Mouse (Mus musculus) erythroblast, embryonic 14.5 days (primary cell): Measurements from ENCODE around the gene Ern1.

Experiments used
- GATA1 ChIP-seq: IDR thresholded peaks from 2 replicates; pipeline ENCODE4 v1.6.1; 2012; ENCODE audit warnings: low read length, inconsistent platforms, mixed read lengths
- TAL1 ChIP-seq: IDR thresholded peaks from 3 replicates; pipeline ENCODE4 v1.6.1; 2012; ENCODE audit warnings: low read length, inconsistent platforms, mixed read lengths

DNA sequence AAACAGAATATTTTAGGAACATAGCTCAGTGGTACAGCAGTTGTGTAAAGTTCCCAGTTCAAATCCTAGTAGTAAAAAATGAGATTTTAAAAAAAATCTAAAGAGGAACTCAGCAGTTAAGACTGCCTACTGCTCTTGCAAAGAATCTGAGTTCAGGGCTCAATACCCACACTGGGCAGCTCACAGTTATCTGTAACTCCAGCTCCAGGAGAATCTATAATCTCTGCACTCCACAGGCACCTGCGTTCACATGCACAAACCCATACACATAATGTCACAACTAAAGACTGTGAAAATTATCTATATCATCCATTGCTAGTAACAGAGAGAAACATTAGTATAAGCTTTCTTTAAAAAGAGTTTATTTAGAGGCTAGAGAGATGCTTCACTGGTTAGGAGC lies 27.0 kb downstream of the Ern1 start:
- TF ChIP-seq TAL1 (no peak), GATA1 (no peak)
